Mouse (Mus musculus) testis, adult 2 months (tissue): ENCODE measurements around the gene Tmem253.

Source experiments
- CTCF ChIP-seq: fragments of 200-500 bp; IDR thresholded peaks from 2 replicates; pipeline ENCODE4 v1.5.1; 2012; ENCODE audit warnings: low read depth, mild to moderate bottlenecking, inconsistent platforms, low read length, moderate library complexity; ENCODE audit not compliant: control insufficient read depth, insufficient read depth, insufficient replicate concordance
- POLR2A ChIP-seq: fragments of 200-500 bp; IDR thresholded peaks from 2 replicates; pipeline ENCODE4 v1.6.1; 2012; ENCODE audit warnings: low read depth, mild to moderate bottlenecking, inconsistent platforms, low read length, moderate library complexity; ENCODE audit not compliant: control insufficient read depth

- TF ChIP-seq CTCF = no peak
- TF ChIP-seq POLR2A = no peak
Measured at GRCm38 (mm10) chr14:52012553-52012952, 2.9 kb upstream of the Tmem253 start.
